29 mouse cellular contexts compared by ENCODE assay signal in the genomic region with DNA sequence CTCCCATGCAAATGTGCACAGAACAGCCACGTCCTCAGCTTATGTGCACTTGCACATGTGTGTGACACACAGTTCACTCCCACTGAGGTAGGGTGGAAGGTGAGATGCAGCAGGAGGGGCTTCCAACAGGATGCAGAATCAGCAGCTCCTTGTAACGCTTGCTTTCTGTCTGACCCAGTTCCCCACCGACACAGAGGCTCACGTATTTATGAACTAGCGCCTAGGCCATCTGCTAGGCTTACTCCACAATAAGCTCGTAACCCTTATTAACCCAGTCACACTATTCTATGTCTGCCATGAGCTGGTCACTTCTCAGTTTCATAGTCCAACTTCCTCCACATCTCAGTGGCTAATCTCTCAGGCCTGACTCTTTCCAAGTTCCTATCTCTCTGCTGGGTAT. TPM values are rescaled to one million over a fixed set of nuclear protein-coding genes. Genes with fewer than 3 reads are reported as not detected.
A peak's percentile ranks its signal among the peaks of the same experiment; 100 is the strongest.
DNase-seq lines count a peak whose midpoint lies in the region; ATAC-seq and TF ChIP-seq lines count a peak whose summit lies in the region.
"Had no signal": no experiment of that assay in that cellular context is flagged by ENCODE, and none has a peak within 500 bp of the region (broad histone marks: within the 10 kb centered on the region; RNA-seq: fewer than 3 reads in every experiment).

No protein-coding gene starts in this region.

- DNase-seq in liver, adult 2 months (ENCODE audit: extremely low read depth, low read depth, low spot score): peak; percentile 63
- no peak for DNase-seq in liver, embryonic 11.5 days (ENCODE audit: low spot score)
- DNase-seq in brain, adult 2 months (ENCODE audit: low read depth, low spot score): peak; percentile 20
- DNase-seq in retina, adult 2 months (ENCODE audit: low read depth, low spot score): peak; percentile 29
- peak; percentile 52 for DNase-seq in retina, postnatal 7 days (ENCODE audit: low read depth, low spot score)
- no peak for DNase-seq in thymus, adult 2 months
- DNase-seq in kidney, adult 9 months: no peak
- DNase-seq: adrenal gland, adult 8-10 months; adrenal gland, postnatal 25 days; cerebellum, adult 11 months; cerebellum, adult 2 months; cerebellum, adult 9-11 months; cerebellum, postnatal 25 days; gastrocnemius, adult 2 months; gastrocnemius, postnatal 14 days; heart, adult 11 months had no signal

- peaks cover 24% of the 10 kb centered on the region for H3K4me1 ChIP-seq in liver, adult 2 months (ENCODE audit: control insufficient read depth, insufficient read depth, low read length)
- no peaks in the 10 kb centered on the region for H3K4me1 ChIP-seq in liver, embryonic 11.5 days (replicated peaks; ENCODE audit: control insufficient read depth, insufficient read depth, low read length)
- H3K4me1 ChIP-seq in thymus, adult 2 months (replicated peaks; ENCODE audit: control insufficient read depth, insufficient read depth, low read length): no peaks in the 10 kb centered on the region
- H3K4me1 ChIP-seq: embryonic facial prominence, embryonic 12.5 days; embryonic facial prominence, embryonic 15.5 days; forebrain, embryonic 12.5 days; forebrain, embryonic 15.5 days; hindbrain, embryonic 12.5 days; hindbrain, embryonic 15.5 days had no signal

- H3K79me2 ChIP-seq in liver, adult 2 months (ENCODE audit: control insufficient read depth, insufficient read depth, low read length): no peaks in the 10 kb centered on the region

- H3K9ac ChIP-seq in liver, adult 2 months (ENCODE audit: low read depth, low read length): peak overlapping the region; percentile 36; the same call in 1 of the 2 replicates
- no peak overlapping the region for H3K9ac ChIP-seq in liver, embryonic 11.5 days (ENCODE audit: low read depth, low read length)
- H3K9ac ChIP-seq: embryonic facial prominence, embryonic 12.5 days; embryonic facial prominence, embryonic 15.5 days; forebrain, embryonic 12.5 days; forebrain, embryonic 15.5 days; hindbrain, embryonic 12.5 days; hindbrain, embryonic 15.5 days had no signal

- no peak overlapping the region for H3K4me3 ChIP-seq in liver, adult 2 months (ENCODE audit: insufficient read depth, low read depth, low read length)
- no peak overlapping the region for H3K4me3 ChIP-seq in liver, embryonic 11.5 days (ENCODE audit: low read depth, low read length)
- no peak overlapping the region for H3K4me3 ChIP-seq in thymus, adult 2 months (ENCODE audit: control insufficient read depth, insufficient read depth, low read length)
- H3K4me3 ChIP-seq: embryonic facial prominence, embryonic 12.5 days; embryonic facial prominence, embryonic 15.5 days; erythroblast, embryonic 14.5 days; forebrain, embryonic 12.5 days; forebrain, embryonic 15.5 days; gastrocnemius, adult 2 months; hindbrain, embryonic 12.5 days; hindbrain, embryonic 15.5 days had no signal

- no peak for TF ChIP-seq POLR2A in liver, adult 2 months (IDR thresholded peaks at IDR 0.05; ENCODE audit: extremely low read depth, insufficient read depth, low read length)
- no peak for TF ChIP-seq POLR2A in thymus, adult 2 months (IDR thresholded peaks at IDR 0.05; ENCODE audit: control insufficient read depth, extremely low read depth, insufficient read depth, low read length, poor library complexity)

- peak overlapping the region; percentile 32 for H3K27ac ChIP-seq in liver, adult 2 months (replicated peaks; ENCODE audit: insufficient read depth, low read depth, low read length)
- H3K27ac ChIP-seq in liver, embryonic 11.5 days (ENCODE audit: low read depth, low read length): no peak overlapping the region
- no peak overlapping the region for H3K27ac ChIP-seq in thymus, adult 2 months (ENCODE audit: control insufficient read depth, insufficient read depth, low read length)
- H3K27ac ChIP-seq: embryonic facial prominence, embryonic 12.5 days; embryonic facial prominence, embryonic 15.5 days; forebrain, embryonic 12.5 days; forebrain, embryonic 15.5 days; gastrocnemius, adult 2 months; hindbrain, embryonic 12.5 days; hindbrain, embryonic 15.5 days had no signal

- no peak overlapping the region for H3K4me2 ChIP-seq in liver, embryonic 11.5 days
- H3K4me2 ChIP-seq: embryonic facial prominence, embryonic 12.5 days; embryonic facial prominence, embryonic 15.5 days; forebrain, embryonic 12.5 days; forebrain, embryonic 15.5 days; heart, embryonic 11.5 days; hindbrain, embryonic 12.5 days; hindbrain, embryonic 15.5 days had no signal

- 63% methylated on average over 6 of the region's 6 CpGs for WGBS in liver, adult 2 months
- 92% methylated on average over 6 of the region's 6 CpGs for WGBS in liver, embryonic 11.5 days
- WGBS in thymus, adult 2 months: 88% methylated on average over 6 of the region's 6 CpGs

- ATAC-seq in liver, embryonic 11.5 days (replicated peaks; ENCODE audit: low FRiP score): no peak
- ATAC-seq in erythroblast, adult 5-6 weeks (replicated peaks; ENCODE audit: low FRiP score, poor library complexity, severe bottlenecking): no peak
- ATAC-seq: forebrain, embryonic 15.5 days; Patski had no signal

- H3K9me3 ChIP-seq in liver, embryonic 11.5 days (ENCODE audit: control insufficient read depth, low read length): no peaks in the 10 kb centered on the region
- H3K9me3 ChIP-seq: embryonic facial prominence, embryonic 12.5 days; embryonic facial prominence, embryonic 15.5 days; forebrain, embryonic 12.5 days; forebrain, embryonic 15.5 days; G1E; hindbrain, embryonic 12.5 days; hindbrain, embryonic 15.5 days had no signal

- H3K36me3 ChIP-seq in liver, adult 2 months (ENCODE audit: control insufficient read depth, insufficient read depth, low read length): peaks cover 21% of the 10 kb centered on the region
- peaks cover 11% of the 10 kb centered on the region for H3K36me3 ChIP-seq in liver, embryonic 11.5 days (ENCODE audit: control insufficient read depth, insufficient read depth, low read length)
- peaks cover 33% of the 10 kb centered on the region for H3K36me3 ChIP-seq in thymus, adult 2 months (ENCODE audit: control insufficient read depth, insufficient read depth, low read length)

- no peaks in the 10 kb centered on the region for H3K27me3 ChIP-seq in liver, adult 2 months (ENCODE audit: control insufficient read depth, insufficient read depth, low read length)
- H3K27me3 ChIP-seq in liver, embryonic 11.5 days (replicated peaks; ENCODE audit: control insufficient read depth, insufficient read depth, low read length): no peaks in the 10 kb centered on the region
- H3K27me3 ChIP-seq in thymus, adult 2 months (ENCODE audit: control insufficient read depth, insufficient read depth, low read length): no peaks in the 10 kb centered on the region
- H3K27me3 ChIP-seq: embryonic facial prominence, embryonic 12.5 days; embryonic facial prominence, embryonic 15.5 days; forebrain, embryonic 12.5 days; forebrain, embryonic 15.5 days; hindbrain, embryonic 12.5 days; hindbrain, embryonic 15.5 days; Patski had no signal

- no peak for TF ChIP-seq CTCF in liver, adult 2 months (IDR thresholded peaks at IDR 0.05; ENCODE audit: low read depth, low read length)
- no peak for TF ChIP-seq CTCF in thymus, adult 2 months (IDR thresholded peaks at IDR 0.05; ENCODE audit: borderline replicate concordance, control insufficient read depth, extremely low read depth, insufficient read depth, low read length, poor library complexity)

RNA-seq across cellular contexts. Expression of gene Irf5, which starts 13.8 kb away (rescaled TPM):
- 10.0 and 12.4 TPM in 2 replicates for total RNA-seq in liver, adult 2 months (2014; rRNA removed)
- polyA plus RNA-seq in liver, adult 2 months (2012; rRNA removed): 30.6 and 48.3 TPM in 2 replicates
- polyA plus RNA-seq in liver, embryonic 11.5 days (2014; fragmentation: Nextera tagmentation; extraction: Ambion mirVana): 8.2 and 9.4 TPM in 2 replicates
- total RNA-seq in erythroblast, adult 5-6 weeks (2015; ENCODE audit: low replicate concordance): 11.9 and 14.4 TPM in 2 replicates
- total RNA-seq in erythroblast, adult 5-6 weeks (2017; ENCODE audit: low replicate concordance): 6.6 and 12.5 TPM in 2 replicates
- polyA plus RNA-seq in thymus, adult 2 months (2012; rRNA removed): 37.3 and 46.4 TPM in 2 replicates

RNA-seq across cellular contexts. Expression of gene Kcp, which starts 32.5 kb away (rescaled TPM):
- total RNA-seq in liver, adult 2 months (2014; rRNA removed): 1.7 and 1.8 TPM in 2 replicates
- 5.6 and 10.2 TPM in 2 replicates for polyA plus RNA-seq in liver, adult 2 months (2012; rRNA removed)
- polyA plus RNA-seq in liver, embryonic 11.5 days (2014; fragmentation: Nextera tagmentation; extraction: Ambion mirVana): 9.2 and 9.5 TPM in 2 replicates
- total RNA-seq in erythroblast, adult 5-6 weeks (2015; ENCODE audit: low replicate concordance): not detected in 2 replicates
- total RNA-seq in erythroblast, adult 5-6 weeks (2017; ENCODE audit: low replicate concordance): not detected in 2 replicates
- 2.9 and 3.0 TPM in 2 replicates for polyA plus RNA-seq in thymus, adult 2 months (2012; rRNA removed)
- total RNA-seq: common myeloid progenitor, adult 5-6 weeks; hematopoietic stem cell, adult 5-6 weeks had no signal

Comparison
In these comparisons a context has a peak if more than half of its experiments do, and no peak if none do; other contexts are left out.
1. DNase-seq: peak in liver, adult 2 months (single experiment), brain, adult 2 months (single experiment), retina, adult 2 months (single experiment) and retina, postnatal 7 days (single experiment); none in liver, embryonic 11.5 days (single experiment), thymus, adult 2 months (single experiment) and kidney, adult 9 months (single experiment).